Mouse (Mus musculus) layer of hippocampus, postnatal 10 days (tissue): ENCODE results near the gene Capn11. TPM values are rescaled to one million over a fixed set of nuclear protein-coding genes. Genes with fewer than 3 reads are reported as not detected.

Experiments
- DNase-seq, 2 experiments: peaks; one replicate each; pipeline ENCODE4 v3.0.0; 2021; ENCODE audit warnings: low spot score in 2 of 2
- total RNA-seq, 2 experiments: library from RNA; stranded (reverse); gene quantifications; 2 replicates each; pipeline ENCODE4 v1.2.3; 2021

Capn11 gene
- total RNA-seq, 2 experiments from 2014 or later: 1.1 to 1.3 TPM

DNA sequence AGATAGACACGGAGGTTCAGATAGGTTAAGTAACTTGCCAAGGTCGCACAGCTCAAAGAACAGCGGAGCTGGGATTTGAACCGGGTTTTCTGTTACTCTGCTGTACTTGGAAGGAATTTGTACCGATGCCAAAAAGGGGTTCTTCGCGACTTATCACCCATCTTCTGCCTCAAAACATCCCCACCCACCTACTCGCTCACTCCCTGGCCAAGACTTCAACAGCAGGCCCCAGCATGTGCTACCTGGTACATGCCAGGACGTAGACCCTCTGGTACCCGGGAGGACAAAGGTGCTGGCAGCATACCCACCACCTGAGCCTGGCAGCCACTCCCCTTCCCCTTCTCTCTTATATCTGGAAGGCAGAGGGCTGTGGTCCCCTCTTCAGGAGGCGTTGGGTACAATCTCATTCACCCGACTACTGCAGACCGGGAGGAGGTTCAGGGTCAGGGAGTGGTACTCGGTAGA is 25.6 kb upstream of the Capn11 start:
- DNase-seq: peak in 1 of 2 experiments; percentile 34

- DNase-seq: no peak
Observed at GRCm38 (mm10) chr17:45682843-45683242, 23.7 kb upstream of the Capn11 start.

DNA sequence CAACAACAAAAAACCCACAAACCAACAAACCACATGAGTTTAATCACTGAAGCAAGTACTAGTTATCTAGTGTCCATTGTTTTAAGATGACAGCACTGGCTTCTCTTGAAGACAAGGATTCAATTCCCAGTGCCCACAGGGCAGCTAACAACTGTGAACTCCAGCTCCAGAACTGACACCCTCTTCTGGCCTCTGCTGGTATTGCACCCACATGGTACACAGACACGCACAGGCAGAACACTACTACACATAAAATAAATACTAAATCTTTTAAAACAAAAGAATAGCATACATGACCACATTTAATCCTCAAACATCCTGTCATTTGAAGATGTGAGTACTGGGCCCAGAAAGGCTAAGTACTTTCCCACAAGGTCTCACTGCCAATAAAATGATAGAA is 22.5 kb upstream of the Capn11 start:
- peak; percentile 47 to 48 for DNase-seq

GRCm38 (mm10) chr17:45680391-45680980 is 21.4 kb upstream of the Capn11 start:
- peak; percentile 71 to 73 for DNase-seq

GRCm38 (mm10) chr17:45678106-45678505 is 19.0 kb upstream of the Capn11 start:
- DNase-seq: peak; percentile 71 to 80

GRCm38 (mm10) chr17:45672598-45672997 is 13.5 kb upstream of the Capn11 start:
- no peak for DNase-seq

DNA sequence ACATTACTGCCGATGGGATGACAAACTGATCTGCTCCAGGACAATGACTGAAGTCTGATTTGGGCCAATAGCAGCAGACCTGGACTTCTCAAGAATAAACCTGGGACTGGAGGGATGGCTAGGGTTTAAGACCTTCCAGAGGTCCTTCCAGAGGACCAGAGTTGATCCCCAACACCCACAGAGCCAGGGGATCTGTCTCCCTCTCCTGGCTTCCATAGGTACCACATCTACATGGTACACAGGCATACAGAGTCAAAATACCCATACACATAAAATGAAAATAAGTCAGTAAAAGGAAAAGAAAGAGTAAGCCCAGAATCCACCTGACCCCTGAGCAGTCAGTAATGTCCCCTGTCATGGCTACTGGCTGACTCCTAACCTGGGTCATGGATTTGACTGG is 12.7 kb upstream of the Capn11 start:
- DNase-seq: no peak

- DNase-seq: no peak
Observed at GRCm38 (mm10) chr17:45667986-45668385, 8.9 kb upstream of the Capn11 start.

DNA sequence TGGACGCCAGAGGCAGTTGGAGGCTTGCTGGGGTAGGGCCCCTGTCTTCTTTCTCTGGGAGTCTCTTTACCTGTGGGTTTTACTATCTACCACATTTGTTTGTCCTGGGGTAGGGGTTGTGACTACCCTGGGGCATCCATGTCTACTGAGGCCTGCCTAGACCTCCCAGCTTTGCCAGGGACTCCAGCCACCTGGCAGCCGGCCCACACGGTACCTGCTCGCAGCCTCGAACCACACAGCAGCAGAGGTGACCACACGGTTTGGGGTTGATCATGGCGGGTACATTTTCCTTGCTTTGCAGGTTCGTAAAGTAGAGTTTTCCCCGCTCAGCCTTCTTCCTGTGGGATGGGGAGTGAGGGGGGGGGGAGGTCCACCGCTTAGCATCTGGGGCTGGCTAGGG is 8.4 kb upstream of the Capn11 start:
- no peak for DNase-seq

DNA sequence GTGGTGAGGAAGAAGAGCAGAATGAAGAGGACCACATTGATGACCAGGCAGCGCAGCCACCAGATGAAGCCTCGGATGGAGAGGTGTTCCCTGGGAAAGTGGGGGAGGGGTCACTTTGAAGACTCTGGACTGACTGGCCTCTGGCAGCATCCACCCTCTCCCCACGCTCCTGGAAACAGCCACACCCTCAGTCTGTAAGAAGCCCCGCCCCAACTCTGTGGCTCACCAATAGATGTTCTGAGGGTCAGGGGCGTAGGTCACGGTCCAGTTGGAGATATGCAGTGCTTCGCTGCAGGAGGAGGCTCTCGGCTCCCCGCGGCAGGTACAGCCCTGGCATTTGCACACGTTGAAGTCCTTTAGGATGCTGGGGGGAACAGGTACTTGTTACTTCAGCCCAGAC is 7.0 kb upstream of the Capn11 start:
- no peak for DNase-seq

- DNase-seq: peak in 1 of 2 experiments; percentile 9
Observed at GRCm38 (mm10) chr17:45664608-45665007, 5.5 kb upstream of the Capn11 start.

DNA sequence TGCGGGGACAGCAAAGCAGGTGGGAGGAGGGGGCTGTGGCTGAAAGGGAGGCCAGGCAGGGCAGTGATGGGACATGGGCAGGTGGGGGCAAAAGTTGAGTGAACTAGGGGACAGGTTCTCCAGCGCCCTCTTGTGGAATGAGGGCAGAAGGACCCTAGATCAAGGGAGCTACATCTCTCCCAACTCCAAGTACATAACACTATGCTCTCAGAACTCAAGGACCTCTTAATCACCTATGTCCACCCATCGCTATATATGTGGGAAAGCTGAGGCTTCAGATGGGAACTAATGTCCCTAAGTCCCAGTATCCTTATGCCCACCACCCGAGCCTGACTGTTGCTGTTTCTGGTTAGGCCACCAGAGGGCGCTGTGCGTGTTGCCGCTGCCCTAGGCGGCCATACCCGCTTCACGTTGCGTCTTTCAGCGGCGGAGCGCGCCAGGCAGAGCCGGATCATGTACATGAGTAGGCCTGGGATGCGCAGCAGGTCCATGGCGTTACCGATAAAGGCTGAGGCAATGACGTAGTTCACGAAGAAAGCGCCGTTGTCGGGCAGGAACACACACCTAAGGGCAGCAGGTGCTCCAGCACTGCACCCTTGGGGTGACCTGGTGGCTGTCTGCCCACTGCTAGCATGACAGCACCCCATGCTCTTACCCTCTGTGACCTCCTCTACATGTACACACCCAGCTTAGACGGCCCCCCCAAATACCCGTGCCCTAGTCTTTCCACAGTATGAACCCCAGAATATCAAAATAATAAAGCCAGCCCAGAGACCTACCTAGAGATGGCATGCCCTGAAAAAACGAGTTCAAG is 4.2 kb upstream of the Capn11 start:
- DNase-seq: peak; percentile 89 to 91

GRCm38 (mm10) chr17:45655820-45656219 is 3.3 kb downstream of the Capn11 start:
- no peak for DNase-seq

DNA sequence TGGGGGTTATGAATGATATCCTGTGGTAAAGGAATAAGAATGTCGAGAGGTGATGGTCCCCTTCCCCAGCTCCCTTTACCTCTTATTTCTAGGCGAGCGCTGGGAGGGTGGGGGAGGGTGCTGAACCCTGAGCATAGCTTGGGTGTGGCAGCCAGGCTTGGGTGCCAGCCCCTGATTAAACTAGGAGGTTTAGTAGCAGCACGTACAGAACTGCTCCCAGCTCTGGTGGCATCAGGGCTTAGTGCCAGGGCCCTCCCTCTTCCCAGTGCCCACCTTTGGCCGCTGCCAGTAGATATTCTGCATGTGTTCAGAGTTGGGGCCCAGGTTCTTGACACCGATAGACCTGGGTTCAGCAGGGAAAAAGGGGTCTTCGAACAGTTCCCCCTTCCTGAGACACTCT is 5.9 kb downstream of the Capn11 start:
- DNase-seq: no peak

- no peak for DNase-seq
Observed at GRCm38 (mm10) chr17:45644185-45644584, 14.9 kb downstream of the Capn11 start.

DNA sequence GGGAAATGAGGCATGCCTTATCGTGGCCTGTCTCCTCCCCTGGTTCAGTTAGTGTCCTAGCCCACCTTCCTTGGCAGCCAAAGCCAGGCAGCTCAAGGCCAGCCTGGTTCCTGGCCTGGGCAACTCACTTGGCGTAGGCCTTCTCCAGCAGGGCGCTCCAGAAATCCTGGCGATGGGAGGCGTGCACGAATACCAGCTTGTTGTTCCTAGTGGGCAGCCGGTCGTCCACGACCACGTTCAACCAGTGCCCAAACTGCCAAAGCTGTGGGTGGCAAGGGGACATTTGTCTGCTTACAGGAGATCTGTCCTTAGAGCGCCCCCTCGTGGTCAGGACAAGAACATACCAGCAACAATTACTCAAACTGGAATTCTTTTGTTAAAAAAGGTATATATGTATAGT is 16.4 kb downstream of the Capn11 start:
- peak; percentile 82 to 84 for DNase-seq

DNA sequence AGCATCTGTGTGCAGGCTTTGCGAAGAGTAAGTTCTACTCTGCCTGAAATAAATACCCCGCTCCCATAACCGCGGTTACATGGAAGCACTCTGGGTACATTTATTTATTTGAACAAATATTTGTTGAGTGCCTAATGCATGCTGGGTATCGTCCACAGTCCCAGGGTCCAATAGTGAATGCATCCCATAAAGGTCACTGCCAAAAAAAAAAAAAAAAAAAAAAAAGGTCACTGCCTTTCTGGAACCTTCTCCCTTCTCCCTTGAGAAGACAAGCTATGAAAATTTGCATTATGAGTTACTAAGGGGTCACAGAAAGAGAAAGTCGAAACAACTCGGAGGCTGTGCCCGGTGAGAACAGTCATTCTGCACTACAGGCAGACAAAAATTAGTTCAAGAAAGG is 17.1 kb downstream of the Capn11 start:
- DNase-seq: no peak

DNA sequence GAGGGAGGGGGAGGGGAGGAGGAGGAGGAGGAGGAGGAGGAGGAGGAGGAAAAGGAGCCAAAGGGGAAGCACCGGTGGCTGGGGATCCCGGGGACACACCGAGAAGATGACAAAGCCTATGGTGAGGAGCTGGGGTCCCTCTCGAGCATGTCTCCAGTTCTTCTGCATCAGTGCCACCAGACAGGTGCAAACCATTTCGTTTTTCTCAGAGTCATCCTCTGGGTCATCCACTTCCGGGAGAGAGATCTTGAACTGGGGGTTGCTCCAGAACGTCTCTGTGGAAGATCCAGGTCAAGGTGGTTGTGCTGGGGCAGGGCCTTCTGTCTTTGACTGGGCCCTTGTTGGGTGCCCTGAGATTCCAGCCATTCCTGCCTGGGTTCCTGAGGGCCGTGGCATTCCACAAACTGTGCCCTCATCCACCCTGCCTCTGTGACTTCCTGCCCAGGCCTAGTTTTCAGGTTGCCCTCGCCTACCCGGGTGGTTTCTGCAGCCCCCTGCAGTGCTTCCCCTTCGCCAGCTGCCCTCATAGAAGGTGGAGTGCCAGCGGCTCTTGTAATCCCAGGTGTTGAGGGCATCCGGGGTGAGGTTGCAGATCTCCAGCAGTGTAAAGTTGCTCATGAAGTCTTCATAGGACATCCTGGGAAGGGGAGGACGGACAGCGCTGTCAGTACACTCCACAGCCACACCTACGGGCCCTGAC is 20.4 kb downstream of the Capn11 start:
- no peak for DNase-seq

DNA sequence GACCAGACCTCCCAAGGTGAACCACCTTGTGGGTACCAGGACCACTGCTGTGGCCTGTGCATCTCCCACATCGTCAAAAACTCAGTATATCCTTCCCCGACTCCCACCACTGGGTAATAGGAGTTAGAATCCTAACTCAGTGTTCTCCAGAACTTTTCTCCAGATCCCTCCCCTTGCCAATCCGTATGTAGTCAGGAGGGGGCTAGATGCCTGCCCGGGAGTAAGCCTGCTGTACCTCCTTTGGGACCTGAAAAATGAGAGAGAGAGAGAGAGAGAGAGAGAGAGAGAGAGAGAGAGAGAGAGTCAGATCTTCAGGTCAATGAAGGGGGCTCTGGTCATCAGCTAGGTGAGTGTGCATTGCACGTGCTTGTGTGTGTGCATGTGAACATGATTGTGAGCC is 25.1 kb downstream of the Capn11 start:
- no peak for DNase-seq

DNA sequence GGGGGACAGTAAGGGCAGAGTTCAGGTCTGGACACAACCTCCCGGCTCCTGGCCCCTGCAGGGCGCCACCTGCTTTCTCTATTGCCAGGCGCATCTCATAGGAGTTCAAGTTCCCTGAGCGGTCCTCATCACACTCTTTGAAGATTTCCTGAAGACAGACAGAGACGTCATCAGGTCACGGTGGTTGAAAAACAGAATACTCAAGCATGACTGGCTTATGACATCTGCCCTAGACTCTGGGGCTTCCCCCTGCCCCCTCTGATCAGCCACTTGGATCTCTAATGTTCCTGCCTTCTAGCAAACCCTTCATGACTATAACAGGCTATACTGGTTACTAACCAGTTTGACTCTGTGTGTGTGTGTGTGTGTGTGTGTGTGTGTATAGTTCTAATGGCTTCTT is 27.2 kb downstream of the Capn11 start:
- DNase-seq: no peak

DNA sequence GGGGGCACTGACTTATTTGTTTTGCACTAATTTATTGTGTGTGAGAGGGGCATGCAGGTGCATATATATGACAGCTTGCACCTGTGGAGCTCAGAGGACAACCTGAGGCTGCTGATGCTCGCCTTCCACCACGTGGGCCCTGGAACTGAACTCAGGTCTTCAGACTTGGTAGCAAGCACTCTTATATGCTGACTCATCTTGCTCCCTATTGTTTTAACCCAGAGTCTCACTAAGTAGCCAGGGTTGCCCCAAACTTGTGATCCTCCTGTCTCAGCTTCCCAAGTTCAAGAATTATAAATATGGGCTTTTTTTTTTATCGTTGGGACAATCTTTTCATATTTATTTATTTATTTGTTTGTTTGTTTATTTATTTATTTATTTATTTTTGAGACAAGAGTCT is 28.1 kb downstream of the Capn11 start:
- DNase-seq: no peak
